Mouse (Mus musculus) heart, adult 2 months (tissue): Measurements from ENCODE around the gene Ankrd60.

Experiments
- CTCF ChIP-seq: fragments of 200-600 bp; IDR thresholded peaks from 2 replicates; pipeline ENCODE4 v1.8.1; 2022; ENCODE audit warnings: antibody characterized with exemption, mild to moderate bottlenecking, moderate library complexity
- EP300 ChIP-seq: fragments of 200-500 bp; IDR thresholded peaks from 2 replicates; pipeline ENCODE4 v1.6.1; 2011; ENCODE audit warnings: low read depth, low read length, control low read depth; ENCODE audit not compliant: insufficient read depth
- POLR2A ChIP-seq: fragments of 200-500 bp; IDR thresholded peaks from 2 replicates; pipeline ENCODE4 v1.6.1; 2011; ENCODE audit warnings: mild to moderate bottlenecking, low read depth, low read length, control low read depth; ENCODE audit not compliant: insufficient read depth

DNA sequence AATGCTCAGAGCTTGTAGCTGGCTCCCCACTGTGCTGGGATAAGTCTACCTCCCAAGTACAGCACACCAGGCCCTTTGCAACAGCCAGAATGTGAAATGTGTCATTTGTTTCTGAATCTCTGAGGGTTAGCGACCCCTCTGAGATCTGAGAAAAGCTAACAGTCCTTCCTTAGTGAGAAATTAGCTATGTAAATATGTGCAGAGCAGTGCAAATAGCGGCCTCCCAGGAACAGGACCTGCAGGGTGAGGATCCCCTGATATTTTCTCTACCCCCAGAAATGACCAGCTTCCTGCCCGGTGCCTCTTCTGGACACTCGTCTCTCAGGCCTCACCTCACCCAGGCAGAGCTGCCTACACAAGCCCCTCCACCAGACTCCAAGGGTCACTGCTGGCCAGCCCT, 15.7 kb upstream of the Ankrd60 start:
- TF ChIP-seq POLR2A (no peak), CTCF (no peak), EP300 (no peak)
